30 mouse cellular contexts compared by ENCODE assay signal in genomic region chr2:135242662-135243316, GRCm38 (mm10).
DNase-seq lines count a peak whose midpoint lies in the region; ATAC-seq and TF ChIP-seq lines count a peak whose summit lies in the region.
"Had no signal": no experiment of that assay in that cellular context is flagged by ENCODE, and none has a peak within 500 bp of the region (broad histone marks: within the 10 kb centered on the region; RNA-seq: fewer than 3 reads in every experiment).

No protein-coding gene starts in this region.

- no peak for TF ChIP-seq POLR2A in liver, adult 2 months (IDR thresholded peaks at IDR 0.05; ENCODE audit: extremely low read depth, insufficient read depth, low read length)
- no peak for TF ChIP-seq POLR2A in embryonic fibroblast, embryonic 13.5 days (IDR thresholded peaks at IDR 0.05; ENCODE audit: low read depth, low read length)

- no peaks in the 10 kb centered on the region for H3K9me3 ChIP-seq in liver, postnatal 0 days (ENCODE audit: low read length)
- no peaks in the 10 kb centered on the region for H3K9me3 ChIP-seq in forebrain, embryonic 16.5 days (ENCODE audit: control insufficient read depth, low read length)
- H3K9me3 ChIP-seq: forebrain, embryonic 10.5 days; forebrain, embryonic 15.5 days; heart, embryonic 10.5 days; hindbrain, embryonic 13.5 days; limb, embryonic 10.5 days; limb, embryonic 15.5 days; lung, embryonic 15.5 days; midbrain, embryonic 10.5 days; midbrain, embryonic 15.5 days; neural tube, embryonic 15.5 days; stomach, embryonic 15.5 days had no signal

- WGBS in liver, adult 2 months, result 94% methylated on average over 1 of the region's 1 CpGs
- 74% methylated on average over 1 of the region's 1 CpGs for WGBS in liver, postnatal 0 days (ENCODE audit: insufficient replicate concordance)
- 94% methylated on average over 1 of the region's 1 CpGs for WGBS in forebrain, embryonic 16.5 days

- DNase-seq in gastrocnemius, adult 18-20 months (ENCODE audit: low spot score), result peak; percentile 26
- DNase-seq in gastrocnemius, postnatal 25 days, result no peak
- DNase-seq in liver, adult 2 months (ENCODE audit: extremely low read depth, low read depth, low spot score), result peak; percentile 10
- DNase-seq in liver, postnatal 0 days, result no peak
- DNase-seq in thymus, adult 18-20 months, result no peak
- DNase-seq: adrenal gland, postnatal 14 days; B cell, adult 2 months; cerebellum, adult 18-20 months; cerebellum, postnatal 14 days; heart, postnatal 36 days; kidney, adult 2 months; kidney, postnatal 4 days; retina, postnatal 1 day; right cerebral cortex, postnatal 14 days; thymus, postnatal 14 days had no signal

- no peak overlapping the region for H3K4me2 ChIP-seq in liver, postnatal 0 days (ENCODE audit: low read depth, low read length)
- no peak overlapping the region for H3K4me2 ChIP-seq in forebrain, embryonic 16.5 days (ENCODE audit: low read length)
- H3K4me2 ChIP-seq: forebrain, embryonic 15.5 days; hindbrain, embryonic 13.5 days; limb, embryonic 15.5 days; lung, embryonic 15.5 days; midbrain, embryonic 15.5 days; neural tube, embryonic 15.5 days; stomach, embryonic 15.5 days had no signal

- no peak for TF ChIP-seq EP300 in liver, postnatal 0 days (IDR thresholded peaks at IDR 0.05; ENCODE audit: low read depth)

- no peaks in the 10 kb centered on the region for H3K79me2 ChIP-seq in liver, adult 2 months (ENCODE audit: control insufficient read depth, insufficient read depth, low read length)

- no peak overlapping the region for H3K9ac ChIP-seq in liver, adult 2 months (ENCODE audit: low read depth, low read length)
- no peak overlapping the region for H3K9ac ChIP-seq in liver, postnatal 0 days (replicated peaks)
- H3K9ac ChIP-seq in forebrain, embryonic 16.5 days (replicated peaks; ENCODE audit: low read depth, low read length), result no peak overlapping the region
- H3K9ac ChIP-seq: forebrain, embryonic 15.5 days; hindbrain, embryonic 13.5 days; limb, embryonic 15.5 days; liver, embryonic 14.5 days; lung, embryonic 15.5 days; midbrain, embryonic 15.5 days; neural tube, embryonic 15.5 days; stomach, embryonic 15.5 days had no signal

- H3K36me3 ChIP-seq in liver, adult 2 months (ENCODE audit: control insufficient read depth, insufficient read depth, low read length), result no peaks in the 10 kb centered on the region
- H3K36me3 ChIP-seq in liver, postnatal 0 days (replicated peaks; ENCODE audit: insufficient read depth, low read length), result no peaks in the 10 kb centered on the region
- no peaks in the 10 kb centered on the region for H3K36me3 ChIP-seq in forebrain, embryonic 16.5 days (ENCODE audit: control insufficient read depth, insufficient read depth)
- H3K36me3 ChIP-seq: forebrain, embryonic 10.5 days; forebrain, embryonic 15.5 days; heart, embryonic 10.5 days; hindbrain, embryonic 13.5 days; limb, embryonic 10.5 days; limb, embryonic 15.5 days; lung, embryonic 15.5 days; midbrain, embryonic 10.5 days; midbrain, embryonic 15.5 days; neural tube, embryonic 15.5 days; stomach, embryonic 15.5 days had no signal

- H3K4me1 ChIP-seq in liver, adult 2 months (ENCODE audit: control insufficient read depth, insufficient read depth, low read length), result no peaks in the 10 kb centered on the region
- H3K4me1 ChIP-seq in liver, postnatal 0 days (ENCODE audit: insufficient read depth), result no peaks in the 10 kb centered on the region
- peaks cover 5% of the 10 kb centered on the region for H3K4me1 ChIP-seq in embryonic fibroblast, embryonic 13.5 days (ENCODE audit: control insufficient read depth, insufficient read depth, low read length)
- H3K4me1 ChIP-seq in forebrain, embryonic 16.5 days (replicated peaks; ENCODE audit: control insufficient read depth, insufficient read depth, low read length), result no peaks in the 10 kb centered on the region
- H3K4me1 ChIP-seq: forebrain, embryonic 10.5 days; forebrain, embryonic 15.5 days; heart, embryonic 10.5 days; hindbrain, embryonic 13.5 days; limb, embryonic 10.5 days; limb, embryonic 15.5 days; midbrain, embryonic 10.5 days; midbrain, embryonic 15.5 days; neural tube, embryonic 15.5 days; stomach, embryonic 15.5 days had no signal

- H3K4me3 ChIP-seq in liver, adult 2 months (ENCODE audit: insufficient read depth, low read depth, low read length), result no peak overlapping the region
- no peak overlapping the region for H3K4me3 ChIP-seq in liver, postnatal 0 days (ENCODE audit: low read depth, low read length)
- no peak overlapping the region for H3K4me3 ChIP-seq in embryonic fibroblast, embryonic 13.5 days (ENCODE audit: insufficient read depth, low read length)
- H3K4me3 ChIP-seq in forebrain, embryonic 16.5 days (replicated peaks; ENCODE audit: low read length), result no peak overlapping the region
- H3K4me3 ChIP-seq: forebrain, embryonic 10.5 days; forebrain, embryonic 15.5 days; heart, embryonic 10.5 days; hindbrain, embryonic 13.5 days; limb, embryonic 10.5 days; limb, embryonic 15.5 days; lung, embryonic 15.5 days; midbrain, embryonic 10.5 days; midbrain, embryonic 15.5 days; neural tube, embryonic 15.5 days; stomach, embryonic 15.5 days had no signal

- no peaks in the 10 kb centered on the region for H3K27me3 ChIP-seq in liver, adult 2 months (ENCODE audit: control insufficient read depth, insufficient read depth, low read length)
- no peaks in the 10 kb centered on the region for H3K27me3 ChIP-seq in liver, postnatal 0 days (ENCODE audit: insufficient read depth, low read length)
- H3K27me3 ChIP-seq in forebrain, embryonic 16.5 days (replicated peaks; ENCODE audit: control insufficient read depth, insufficient read depth, low read length), result no peaks in the 10 kb centered on the region
- H3K27me3 ChIP-seq: forebrain, embryonic 15.5 days; hindbrain, embryonic 13.5 days; limb, embryonic 15.5 days; lung, embryonic 15.5 days; midbrain, embryonic 15.5 days; neural tube, embryonic 15.5 days; stomach, embryonic 15.5 days had no signal

- TF ChIP-seq CTCF in liver, adult 2 months (IDR thresholded peaks at IDR 0.05; ENCODE audit: low read depth, low read length), result no peak
- TF ChIP-seq CTCF in liver, postnatal 0 days (IDR thresholded peaks at IDR 0.05; ENCODE audit: low read depth), result no peak
- no peak for TF ChIP-seq CTCF in embryonic fibroblast, embryonic 13.5 days (IDR thresholded peaks at IDR 0.05; ENCODE audit: borderline replicate concordance, insufficient read depth, low read length)

- ATAC-seq in liver, postnatal 0 days, result no peak
- ATAC-seq in forebrain, embryonic 16.5 days, result no peak
- ATAC-seq: forebrain, embryonic 15.5 days; midbrain, embryonic 15.5 days had no signal

- no peak overlapping the region for H3K27ac ChIP-seq in liver, adult 2 months (replicated peaks; ENCODE audit: insufficient read depth, low read depth, low read length)
- no peak overlapping the region for H3K27ac ChIP-seq in liver, postnatal 0 days (ENCODE audit: low read depth)
- H3K27ac ChIP-seq in embryonic fibroblast, embryonic 13.5 days (ENCODE audit: insufficient read depth, low read length), result peak overlapping the region; percentile 52; the same call in 1 of the 2 replicates
- no peak overlapping the region for H3K27ac ChIP-seq in forebrain, embryonic 16.5 days (ENCODE audit: low read length)
- H3K27ac ChIP-seq: forebrain, embryonic 10.5 days; forebrain, embryonic 15.5 days; heart, embryonic 10.5 days; hindbrain, embryonic 13.5 days; kidney, postnatal 0 days; limb, embryonic 10.5 days; limb, embryonic 15.5 days; liver, embryonic 14.5 days; lung, embryonic 15.5 days; midbrain, embryonic 10.5 days; midbrain, embryonic 15.5 days; neural tube, embryonic 15.5 days; stomach, embryonic 15.5 days had no signal

Comparison
In these comparisons a context has a peak if more than half of its experiments do, and no peak if none do; other contexts are left out.
1. DNase-seq: peak in gastrocnemius, adult 18-20 months (single experiment) and liver, adult 2 months (single experiment); none in gastrocnemius, postnatal 25 days (single experiment), liver, postnatal 0 days (single experiment) and thymus, adult 18-20 months (0 of 2).